Mouse (Mus musculus) cerebellum, adult 2 months (tissue): ENCODE measurements around the gene Xylb.

Experiments used
- CTCF ChIP-seq: fragments of 200-500 bp; IDR thresholded peaks from 2 replicates; pipeline ENCODE4 v1.5.1; 2011; ENCODE audit warnings: low read depth, mild to moderate bottlenecking, control low read depth, low read length, moderate library complexity, borderline replicate concordance; ENCODE audit not compliant: insufficient read depth
- POLR2A ChIP-seq: fragments of 200-500 bp; IDR thresholded peaks from 2 replicates; pipeline ENCODE4 v1.6.1; 2011; ENCODE audit warnings: low read length, control low read depth, borderline replicate concordance; ENCODE audit not compliant: insufficient read depth

DNA sequence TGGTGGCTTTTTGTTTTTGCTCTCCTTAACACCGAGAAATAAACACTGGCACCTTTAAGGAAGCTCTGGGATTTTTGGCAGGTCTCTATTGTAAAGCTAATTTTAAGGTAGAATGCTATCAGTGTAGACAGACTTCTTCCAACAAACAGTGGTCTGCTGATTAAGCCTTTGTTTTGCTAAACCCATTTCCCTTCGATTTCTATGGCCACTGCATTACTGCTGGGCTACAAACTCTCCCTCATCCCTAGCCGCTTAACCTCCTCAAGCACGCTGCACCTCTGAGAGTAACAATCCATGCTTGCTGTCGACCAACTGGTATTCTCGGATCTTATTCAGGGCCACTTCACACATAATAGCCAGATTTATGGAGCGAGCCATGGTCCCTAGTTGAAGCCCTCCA is 36.2 kb upstream of the Xylb start:
- no peak for TF ChIP-seq CTCF
- no peak for TF ChIP-seq POLR2A
